29 mouse cellular contexts compared by ENCODE assay signal in genomic region chr4:73425903-73426302, GRCm38 (mm10). TPM values are rescaled to one million over a fixed set of nuclear protein-coding genes. Genes with fewer than 3 reads are reported as not detected.
"Had no signal": no experiment of that assay in that cellular context is flagged by ENCODE, and none has a peak within 500 bp of the region (broad histone marks: within the 10 kb centered on the region; RNA-seq: fewer than 3 reads in every experiment).

No protein-coding gene starts in this region.

- H3K4me3 ChIP-seq: layer of hippocampus, adult 2 months; left cerebral cortex, adult 2 months; liver, embryonic 13.5 days; midbrain, embryonic 12.5 days; midbrain, embryonic 15.5 days; neural tube, embryonic 12.5 days; neural tube, embryonic 15.5 days had no signal

- H3K4me2 ChIP-seq: liver, embryonic 13.5 days; midbrain, embryonic 12.5 days; midbrain, embryonic 15.5 days; neural tube, embryonic 12.5 days; neural tube, embryonic 15.5 days had no signal

- H3K36me3 ChIP-seq: liver, embryonic 13.5 days; midbrain, embryonic 12.5 days; midbrain, embryonic 15.5 days; neural tube, embryonic 12.5 days; neural tube, embryonic 15.5 days had no signal

- H3K9ac ChIP-seq: liver, embryonic 13.5 days; midbrain, embryonic 12.5 days; midbrain, embryonic 15.5 days; neural tube, embryonic 12.5 days; neural tube, embryonic 15.5 days had no signal

- ATAC-seq: midbrain, embryonic 15.5 days had no signal

- H3K9me3 ChIP-seq: liver, embryonic 13.5 days; midbrain, embryonic 12.5 days; midbrain, embryonic 15.5 days; neural tube, embryonic 12.5 days; neural tube, embryonic 15.5 days had no signal

- H3K27me3 ChIP-seq: liver, embryonic 13.5 days; midbrain, embryonic 12.5 days; midbrain, embryonic 15.5 days; neural tube, embryonic 12.5 days; neural tube, embryonic 15.5 days had no signal

- H3K27ac ChIP-seq: kidney, postnatal 0 days; layer of hippocampus, adult 2 months; left cerebral cortex, adult 2 months; liver, embryonic 13.5 days; macrophage; midbrain, embryonic 12.5 days; midbrain, embryonic 15.5 days; neural tube, embryonic 12.5 days; neural tube, embryonic 15.5 days had no signal

- H3K4me1 ChIP-seq: liver, embryonic 13.5 days; midbrain, embryonic 12.5 days; midbrain, embryonic 15.5 days; neural tube, embryonic 12.5 days; neural tube, embryonic 15.5 days had no signal

- DNase-seq: kidney, postnatal 25 days; layer of hippocampus, postnatal 36 days; liver, embryonic 13.5 days; lung, adult 2 months; right cerebral cortex, postnatal 25 days; thymus, postnatal 25 days had no signal

RNA-seq across cellular contexts. Expression of gene Gm11487, which starts 21.0 kb away (rescaled TPM):
- total RNA-seq: layer of hippocampus, adult 2 months; layer of hippocampus, postnatal 10 days; layer of hippocampus, postnatal 36 days; left cerebral cortex, adult 2 months; left cerebral cortex, postnatal 10 days; left cerebral cortex, postnatal 36 days; liver, adult 2 months; megakaryocyte, adult 5-6 weeks had no signal
- polyA plus RNA-seq: kidney, embryonic 14.5 days; kidney, postnatal 0 days; large intestine, adult 2 months; limb, embryonic 11.5 days; limb, embryonic 14.5 days; liver, adult 2 months; liver, embryonic 13.5 days; liver, embryonic 16.5 days; lung, adult 2 months; lung, embryonic 16.5 days; macrophage; midbrain, embryonic 12.5 days; midbrain, embryonic 15.5 days; neural tube, embryonic 12.5 days; neural tube, embryonic 15.5 days; small intestine, adult 2 months; spleen, adult 2 months; stomach, embryonic 16.5 days; thymus, postnatal 0 days had no signal
